Mouse (Mus musculus) MEL (cell line): ENCODE results near the gene Usp20. TPM values are rescaled to one million over a fixed set of nuclear protein-coding genes. Genes with fewer than 3 reads are reported as not detected.

Source experiments
- DNase-seq: peaks from one replicate; pipeline ENCODE4 v3.0.0; 2011; ENCODE audit warnings: low read depth, low spot score
- H3K27ac ChIP-seq: 2 replicates; pipeline ENCODE4 v1.5.1; 2012; ENCODE audit warnings: low read depth, mild to moderate bottlenecking, control low read depth, low read length, moderate library complexity; ENCODE audit not compliant: control insufficient read depth
- H3K27me3 ChIP-seq, 2 experiments: fragments of 150-350 bp in 1 of 2; sonication (generic) in 1 of 2; 2 replicates each; pipeline ENCODE4 v1.6.1; 2012; ENCODE audit warnings: low read length in 2 of 2, mild to moderate bottlenecking in 2 of 2, improper control_type of control experiment in 1 of 2, moderate library complexity in 1 of 2; ENCODE audit not compliant: insufficient read depth in 2 of 2, control insufficient read depth in 1 of 2
- H3K36me3 ChIP-seq, 2 experiments: 2 replicates each; pipeline ENCODE4 v1.6.1; 2012 to 2014; ENCODE audit warnings: low read length in 2 of 2, improper control_type of control experiment in 1 of 2, inconsistent platforms in 1 of 2, mild to moderate bottlenecking in 1 of 2; ENCODE audit not compliant: insufficient read depth in 2 of 2, control insufficient read depth in 1 of 2
- H3K4me1 ChIP-seq, 2 experiments: fragments of 150-350 bp in 1 of 2; sonication (generic) in 1 of 2; 2 replicates each; pipeline ENCODE4 v1.6.1; 2012; ENCODE audit warnings: low read length in 2 of 2, improper control_type of control experiment in 1 of 2, mild to moderate bottlenecking in 1 of 2; ENCODE audit not compliant: insufficient read depth in 2 of 2, control insufficient read depth in 1 of 2
- H3K4me3 ChIP-seq, 2 experiments: fragments of 150-350 bp in 1 of 2; sonication (generic) in 1 of 2; 2 replicates each; pipeline ENCODE4 v1.5.1; 2012; ENCODE audit warnings: low read depth in 2 of 2, low read length in 2 of 2, mild to moderate bottlenecking in 2 of 2, moderate library complexity in 2 of 2, control low read depth in 1 of 2, improper control_type of control experiment in 1 of 2; ENCODE audit not compliant: control insufficient read depth in 1 of 2, insufficient read depth in 1 of 2
- H3K79me2 ChIP-seq: 2 replicates; pipeline ENCODE4 v1.6.1; 2012; ENCODE audit warnings: mild to moderate bottlenecking, low read length, moderate library complexity; ENCODE audit not compliant: control insufficient read depth, poor library complexity, insufficient read depth
- H3K9ac ChIP-seq: 2 replicates; pipeline ENCODE4 v1.6.1; 2012; ENCODE audit warnings: low read depth, mild to moderate bottlenecking, control low read depth, low read length, moderate library complexity; ENCODE audit not compliant: control insufficient read depth, poor library complexity, severe bottlenecking
- H3K9me3 ChIP-seq: fragments of 150-350 bp; sonication (generic); replicated peaks from 2 replicates; pipeline ENCODE4 v1.6.1; 2012; ENCODE audit warnings: mild to moderate bottlenecking, low read length, improper control_type of control experiment, moderate library complexity; ENCODE audit not compliant: insufficient read depth
- CHD2 ChIP-seq: IDR thresholded peaks from 2 replicates; pipeline ENCODE4 v1.6.1; 2011; ENCODE audit warnings: low read length, improper control_type of control experiment
- CTCF ChIP-seq, 3 experiments: IDR thresholded peaks in 2 of 3; conservative IDR thresholded peaks in 1 of 3; 2 replicates each; pipeline ENCODE4 v1.5.1; 2011 to 2012; ENCODE audit warnings: low read length in 3 of 3, low read depth in 2 of 3, mild to moderate bottlenecking in 2 of 3, improper control_type of control experiment in 1 of 3, inconsistent platforms in 1 of 3, mixed read lengths in 1 of 3, moderate library complexity in 1 of 3; ENCODE audit not compliant: control insufficient read depth in 1 of 3, insufficient read depth in 1 of 3, poor library complexity in 1 of 3, severe bottlenecking in 1 of 3
- ELF1 ChIP-seq: IDR thresholded peaks from 2 replicates; pipeline ENCODE4 v1.6.1; 2014; ENCODE audit warnings: low read depth, mild to moderate bottlenecking, inconsistent platforms, low read length, improper control_type of control experiment, moderate library complexity
- EP300 ChIP-seq, 2 experiments: IDR thresholded peaks; 2 replicates each; pipeline ENCODE4 v1.6.1; 2011; ENCODE audit warnings: improper control_type of control experiment in 2 of 2, low read length in 2 of 2, low read depth in 1 of 2, mild to moderate bottlenecking in 1 of 2
- ETS1 ChIP-seq: IDR thresholded peaks from 2 replicates; pipeline ENCODE4 v1.6.1; 2012; ENCODE audit warnings: low read depth, mild to moderate bottlenecking, inconsistent platforms, low read length, improper control_type of control experiment, moderate library complexity
- GABPA ChIP-seq: IDR thresholded peaks from 2 replicates; pipeline ENCODE4 v1.6.1; 2012; ENCODE audit warnings: low read depth, mild to moderate bottlenecking, inconsistent platforms, low read length, improper control_type of control experiment, moderate library complexity
- GATA1 ChIP-seq: IDR thresholded peaks from 2 replicates; pipeline ENCODE4 v1.6.1; 2011; ENCODE audit warnings: low read depth, low read length, improper control_type of control experiment
- JUND ChIP-seq: IDR thresholded peaks from 2 replicates; pipeline ENCODE4 v1.6.1; 2011; ENCODE audit warnings: low read depth, mild to moderate bottlenecking, improper control_type of control experiment, low read length
- KAT2A ChIP-seq: conservative IDR thresholded peaks from 2 replicates; pipeline ENCODE4 v1.6.1; 2012; ENCODE audit warnings: low read depth, low read length, improper control_type of control experiment, inconsistent platforms
- MAFK ChIP-seq: IDR thresholded peaks from 2 replicates; pipeline ENCODE4 v1.6.1; 2011; ENCODE audit warnings: low read depth, mild to moderate bottlenecking, low read length, improper control_type of control experiment, borderline replicate concordance
- MEF2A ChIP-seq: IDR thresholded peaks from 2 replicates; pipeline ENCODE4 v1.6.1; 2014; ENCODE audit warnings: low read depth, mild to moderate bottlenecking, inconsistent platforms, low read length, improper control_type of control experiment; ENCODE audit not compliant: poor library complexity, insufficient replicate concordance, severe bottlenecking; ENCODE audit errors: extremely low read depth
- MYB ChIP-seq: IDR thresholded peaks from 2 replicates; pipeline ENCODE4 v1.6.1; 2011; ENCODE audit warnings: mild to moderate bottlenecking, low read depth, low read length, improper control_type of control experiment
- NELFE ChIP-seq: IDR thresholded peaks from 2 replicates; pipeline ENCODE4 v1.6.1; 2011; ENCODE audit warnings: low read depth, low read length, improper control_type of control experiment
- NRF1 ChIP-seq: IDR thresholded peaks from 2 replicates; pipeline ENCODE4 v1.6.1; 2014; ENCODE audit warnings: low read depth, mild to moderate bottlenecking, inconsistent platforms, low read length, improper control_type of control experiment, moderate library complexity; ENCODE audit not compliant: poor library complexity, insufficient read depth, severe bottlenecking
- POLR2A ChIP-seq, 2 experiments: IDR thresholded peaks; 2 replicates each; pipeline ENCODE4 v1.6.1; 2011 to 2012; ENCODE audit warnings: low read length in 2 of 2, mild to moderate bottlenecking in 2 of 2, control low read depth in 1 of 2, improper control_type of control experiment in 1 of 2, low read depth in 1 of 2, moderate library complexity in 1 of 2; ENCODE audit not compliant: control insufficient read depth in 1 of 2, insufficient read depth in 1 of 2, poor library complexity in 1 of 2
- POLR2AphosphoS2 ChIP-seq: IDR thresholded peaks from 2 replicates; pipeline ENCODE4 v1.6.1; 2011; ENCODE audit warnings: low read length, improper control_type of control experiment
- POLR2AphosphoS5 ChIP-seq: IDR thresholded peaks from 2 replicates; pipeline ENCODE4 v1.6.1; 2012; ENCODE audit warnings: low read depth, borderline replicate concordance, mild to moderate bottlenecking, inconsistent platforms, low read length, moderate library complexity, mixed read lengths
- RAD21 ChIP-seq: IDR thresholded peaks from 2 replicates; pipeline ENCODE4 v1.6.1; 2011; ENCODE audit warnings: mild to moderate bottlenecking, low read depth, low read length, improper control_type of control experiment
- TAL1 ChIP-seq: IDR thresholded peaks from 2 replicates; pipeline ENCODE4 v1.6.1; 2012; ENCODE audit warnings: mild to moderate bottlenecking, inconsistent platforms, low read length, moderate library complexity, mixed read lengths
- TBP ChIP-seq: IDR thresholded peaks from 2 replicates; pipeline ENCODE4 v1.8.0; 2011; ENCODE audit warnings: low read depth, low read length, improper control_type of control experiment
- USF1 ChIP-seq: IDR thresholded peaks from 2 replicates; pipeline ENCODE4 v1.6.1; 2014; ENCODE audit warnings: low read depth, mild to moderate bottlenecking, inconsistent platforms, low read length, improper control_type of control experiment, moderate library complexity
- ZC3H11A ChIP-seq: IDR thresholded peaks from 2 replicates; pipeline ENCODE4 v1.6.1; 2012; ENCODE audit warnings: low read depth, mild to moderate bottlenecking, inconsistent platforms, low read length, improper control_type of control experiment
- ZMIZ1 ChIP-seq: IDR thresholded peaks from 2 replicates; pipeline ENCODE4 v1.6.1; 2012; ENCODE audit warnings: low read depth, mild to moderate bottlenecking, inconsistent platforms, low read length, improper control_type of control experiment, moderate library complexity
- ZNF384 ChIP-seq: IDR thresholded peaks from 2 replicates; pipeline ENCODE4 v1.6.1; 2012; ENCODE audit warnings: low read depth, mild to moderate bottlenecking, inconsistent platforms, low read length, improper control_type of control experiment
- polyA plus RNA-seq, 2 experiments: library from polyadenylated mRNA; stranded (reverse) in 1 of 2; unstranded in 1 of 2; fragments of >175 nt in 1 of 2; fragments of >200 nt in 1 of 2; gene quantifications; 2 replicates each; pipeline versions ENCODE4 v1.2.1 to v1.2.4; 2012; ENCODE audit warnings: low replicate concordance in 2 of 2, low read depth in 1 of 2; ENCODE audit not compliant: insufficient read length in 2 of 2, insufficient read depth in 1 of 2, missing spikeins in 1 of 2
- total RNA-seq: library from RNA; depleted of rRNA; stranded (reverse); fragments of 300-350 nt; gene quantifications from 2 replicates; pipeline ENCODE4 v1.2.3, GENCODE M21; 2012

Gene Usp20
- total and polyA plus RNA-seq, 3 experiments: 9.4 to 10.8 TPM; not detected in 1

DNA sequence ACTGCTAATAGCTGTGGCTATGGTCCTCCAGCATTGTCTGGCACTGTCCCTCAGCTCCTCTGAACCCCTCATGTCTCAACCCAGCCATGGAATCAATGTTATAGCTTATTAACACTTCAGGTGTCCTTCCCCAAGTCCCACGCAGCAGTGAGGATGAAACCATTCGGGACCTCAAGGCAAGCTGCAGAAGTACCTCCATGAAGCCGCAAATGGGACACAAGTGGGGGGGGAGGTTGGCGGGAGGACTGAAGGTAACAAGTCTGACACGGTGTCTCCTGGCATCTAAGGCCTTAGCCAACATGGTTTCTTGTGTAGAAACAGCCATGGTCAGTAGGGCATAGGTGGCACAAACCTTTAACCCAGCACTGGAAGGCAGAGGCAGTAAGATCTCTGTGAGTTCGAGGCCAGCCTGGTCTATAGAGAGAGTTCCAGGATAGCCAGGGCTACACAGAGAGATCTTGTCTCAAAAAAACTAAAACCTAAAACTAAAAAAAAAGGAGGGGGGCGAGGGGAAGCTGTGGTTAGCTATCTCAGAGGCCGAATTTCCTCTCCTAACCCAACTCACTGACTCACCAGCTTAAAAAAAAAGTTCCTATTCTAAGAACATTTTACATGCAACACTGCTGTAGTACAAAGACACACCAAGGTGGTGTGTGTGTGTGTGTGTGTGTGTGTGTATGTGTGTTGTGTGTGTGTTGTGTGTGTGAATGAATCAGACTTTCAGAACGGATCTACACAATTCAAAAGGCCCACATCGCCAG is 80.0 kb downstream of the Usp20 start (continued):
- TF ChIP-seq ZMIZ1 (no peak; the same call in none of the 2 replicates), POLR2AphosphoS5 (no peak), USF1 (no peak), GATA1 (peak; percentile 93), GABPA (no peak), KAT2A (no peak), MYB (peak; percentile 51; the same call in 1 of the 2 replicates), POLR2A (IDR thresholded peaks at IDR 0.05; ENCODE audit: control insufficient read depth in 1 of 2, insufficient read depth in 1 of 2, low read depth in 1 of 2, low read length in 2 of 2, poor library complexity in 1 of 2) (peak in 1 of 2 experiments; percentile 24; a peak in 1 of 4 replicates), ELF1 (no peak), ZC3H11A (no peak), TAL1 (peak; percentile 76), CTCF (IDR thresholded peaks at IDR 0.05 in 2 of 3, conservative IDR thresholded peaks at IDR 0.05 in 1 of 3; ENCODE audit: control insufficient read depth in 1 of 3, insufficient read depth in 1 of 3, low read depth in 2 of 3, low read length in 3 of 3, poor library complexity in 1 of 3, severe bottlenecking in 1 of 3) (no peak), TBP (no peak; the same call in 1 of the 2 replicates)

DNA sequence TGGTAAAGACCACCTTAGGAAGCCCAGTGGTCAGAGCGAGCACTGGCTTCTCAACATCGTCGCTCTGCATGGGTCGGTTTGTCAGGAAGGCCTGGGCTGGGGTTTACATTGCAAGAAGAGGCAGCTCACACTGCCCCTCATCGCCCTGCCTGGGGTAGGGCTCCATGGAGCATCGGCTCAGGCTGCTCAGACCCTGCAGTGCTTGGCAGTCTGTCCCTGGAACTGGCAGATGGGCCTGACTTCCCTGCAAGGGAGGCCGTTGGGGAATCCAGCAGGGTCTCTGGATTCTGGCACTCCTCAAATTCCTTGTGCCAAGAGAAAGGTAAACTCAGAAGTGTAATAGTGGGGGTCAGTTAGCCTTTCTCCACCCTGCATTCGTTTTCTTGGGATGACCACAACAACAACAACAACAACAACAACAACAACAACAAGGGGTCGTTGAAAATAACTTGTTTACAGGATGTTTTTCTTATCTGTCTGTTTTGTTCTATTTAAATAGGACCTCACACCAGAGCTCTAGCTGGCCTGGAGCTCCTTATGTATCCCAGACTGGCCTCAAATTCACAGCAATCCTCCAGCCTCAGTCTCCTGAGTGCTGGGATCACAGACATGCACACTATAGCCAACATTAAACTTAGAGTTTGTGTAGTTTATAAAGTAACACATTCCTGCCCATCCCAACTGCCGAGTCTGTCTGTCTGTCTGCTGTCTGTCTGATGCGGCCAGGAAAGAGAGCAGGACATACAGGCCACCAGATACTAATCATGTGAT is 84.1 kb downstream of the Usp20 start:
- peaks cover 0 to 13% of the 10 kb centered on the region in 2 experiments; a peak in 2 of 4 replicates for H3K36me3 ChIP-seq
- no peak overlapping the region for H3K27ac ChIP-seq
- no peak for DNase-seq
- no peak overlapping the region for H3K9ac ChIP-seq
- no peaks in the 10 kb centered on the region for H3K79me2 ChIP-seq
- no peaks in the 10 kb centered on the region for H3K27me3 ChIP-seq
- H3K4me1 ChIP-seq: peaks cover 0 to 19% of the 10 kb centered on the region in 2 experiments
- H3K9me3 ChIP-seq: no peaks in the 10 kb centered on the region
- no peak overlapping the region for H3K4me3 ChIP-seq
- TF ChIP-seq GABPA (no peak), NELFE (no peak), NRF1 (no peak), RAD21 (no peak), MYB (no peak), ZNF384 (no peak), CHD2 (no peak), ETS1 (no peak), EP300 (IDR thresholded peaks at IDR 0.05; ENCODE audit: low read depth in 1 of 2, low read length in 2 of 2) (no peak), JUND (no peak), MAFK (no peak), POLR2AphosphoS5 (no peak), MEF2A (no peak), POLR2AphosphoS2 (no peak), USF1 (no peak)
- TF ChIP-seq, all 39 proteins: peak for 0
